Mouse (Mus musculus): ENCODE results near the gene Gm10471.
"Not testable (repeated sequence)": the region's sequence is repeated elsewhere in the genome, so short reads cannot be mapped to it uniquely, and the experiment has no call there.

- not testable (repeated sequence) for TF ChIP-seq CTCF, EP300 (IDR thresholded peaks at IDR 0.05)
Observed at GRCm38 (mm10) chr5:26121321-26121720, 32.2 kb upstream of the Gm10471 start, which contains the start of gene Gm10220.

All from lung, postnatal 0 days (tissue).